Mouse (Mus musculus): ENCODE results near the gene C530025M09Rik. TPM values are rescaled to one million over a fixed set of nuclear protein-coding genes. Genes with fewer than 3 reads are reported as not detected.
A peak's percentile ranks its signal among the peaks of the same experiment; 100 is the strongest.

Gene C530025M09Rik
- total RNA-seq (2014; fragmentation: Nextera tagmentation) (not detected in 2 replicates), total RNA-seq (2017) (not detected in 2 replicates), polyA plus RNA-seq (2012) (not detected in 2 replicates)

DNA sequence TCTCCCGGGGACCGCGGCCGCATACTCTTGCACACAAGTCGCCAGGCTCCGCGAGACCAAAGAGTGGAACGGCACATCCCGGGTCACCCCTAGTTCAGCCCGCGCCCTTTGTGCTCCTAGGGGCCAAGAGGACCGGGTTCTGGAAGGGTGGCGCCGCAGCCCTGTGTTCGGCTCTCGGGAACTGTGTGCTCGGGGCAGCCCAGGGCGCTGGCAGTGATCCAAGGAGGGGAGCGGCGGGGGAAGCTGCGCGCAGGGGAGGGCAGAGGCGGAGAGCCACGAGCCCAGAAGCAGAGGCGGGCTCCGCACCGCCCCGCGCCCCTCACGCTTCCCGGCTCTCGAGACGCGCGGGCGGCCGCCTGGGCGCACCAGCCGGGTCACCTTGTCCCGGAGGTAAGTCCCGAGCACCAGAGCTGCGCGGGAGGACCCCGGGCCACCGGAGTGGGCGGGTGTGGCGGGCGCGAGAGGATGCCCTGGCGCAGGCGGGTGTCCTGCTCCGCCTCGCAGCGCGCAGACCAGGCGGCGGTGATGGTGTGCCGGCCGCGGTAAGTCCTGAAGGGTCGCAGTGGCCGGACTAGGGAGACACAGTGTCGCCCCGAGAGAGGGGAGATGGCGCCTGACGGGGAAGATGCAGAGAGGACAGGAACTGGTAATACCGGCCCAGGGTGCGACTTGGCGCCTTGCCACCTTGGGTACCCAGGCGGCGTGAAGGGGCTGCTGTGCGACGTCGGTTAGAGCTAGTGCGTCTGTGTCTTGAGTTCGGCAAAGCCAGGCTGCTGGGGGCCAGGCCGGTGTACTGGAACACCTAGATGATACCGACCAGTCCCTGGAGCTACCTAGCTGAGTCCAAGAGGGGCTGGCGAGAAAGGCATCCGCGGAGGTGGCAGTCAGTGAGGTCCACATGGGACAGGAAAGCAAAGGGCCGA lies at the start of gene C530025M09Rik:
Gene C530025M09Rik (minus strand): TSS at position 678 of the 923 bp plus-strand sequence.
- no peak for TF ChIP-seq GATA1 (IDR thresholded peaks at IDR 0.05; ENCODE audit: borderline replicate concordance, low read length)
- no peak for TF ChIP-seq CTCF (IDR thresholded peaks at IDR 0.05; ENCODE audit: low read depth, low read length)
- TF ChIP-seq GATA2 (IDR thresholded peaks at IDR 0.05; ENCODE audit: borderline replicate concordance, low read depth, low read length), result no peak
- TF ChIP-seq POLR2AphosphoS5 (IDR thresholded peaks at IDR 0.05; ENCODE audit: insufficient replicate concordance, low read depth, low read length), result no peak
- TF ChIP-seq TAL1 (conservative IDR thresholded peaks at IDR 0.05; ENCODE audit: low read depth, low read length), result no peak
- no peak for DNase-seq (ENCODE audit: low spot score)
- ATAC-seq (ENCODE audit: extremely low read depth, insufficient number of reproducible peaks, low FRiP score, poor library complexity, severe bottlenecking), result no peak
- peak within 1 kb of the TSS; percentile 35; the same call in 1 of the 2 replicates for H3K4me3 ChIP-seq (ENCODE audit: low read depth, low read length)
- no peaks in the 10 kb centered on the region for H3K27me3 ChIP-seq (ENCODE audit: insufficient read depth, low read length)
- H3K9me3 ChIP-seq (replicated peaks), result peaks cover 23% of the 10 kb centered on the region
- H3K4me1 ChIP-seq (ENCODE audit: insufficient read depth, low read depth, low read length), result no peaks in the 10 kb centered on the region
- H3K36me3 ChIP-seq (replicated peaks), result no peaks in the 10 kb centered on the region

DNA sequence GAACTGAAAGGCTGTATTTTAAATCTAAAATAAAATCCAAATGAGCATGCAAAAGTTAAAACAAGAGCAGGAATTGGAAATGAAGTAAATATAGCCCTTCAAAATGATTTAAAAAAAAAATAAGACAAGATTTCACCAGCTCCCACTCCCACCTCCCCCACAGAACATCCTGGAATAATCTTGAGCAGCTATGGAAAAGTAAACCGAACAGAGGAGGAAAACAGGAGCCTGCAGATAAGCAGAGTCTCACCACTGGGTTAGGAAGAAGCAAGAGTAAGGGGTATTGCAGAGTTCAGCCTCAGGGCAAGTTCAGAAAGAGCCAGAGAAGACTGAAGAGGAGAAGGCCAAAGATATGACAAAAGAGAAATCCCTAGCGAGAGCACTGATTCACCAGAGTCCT lies 46.9 kb upstream of the C530025M09Rik start:
- DNase-seq (ENCODE audit: low spot score) (no peak), ATAC-seq (ENCODE audit: extremely low read depth, insufficient number of reproducible peaks, low FRiP score, poor library complexity, severe bottlenecking) (no peak)
- H3K4me3 ChIP-seq (ENCODE audit: low read depth, low read length), result no peak overlapping the region
- H3K9me3 ChIP-seq (replicated peaks), result no peaks in the 10 kb centered on the region; the same call in 1 of the 2 replicates
- no peaks in the 10 kb centered on the region for H3K36me3 ChIP-seq (replicated peaks)
- no peaks in the 10 kb centered on the region for H3K27me3 ChIP-seq (ENCODE audit: insufficient read depth, low read length)
- no peaks in the 10 kb centered on the region for H3K4me1 ChIP-seq (ENCODE audit: insufficient read depth, low read depth, low read length)
- no peak for TF ChIP-seq POLR2AphosphoS5 (IDR thresholded peaks at IDR 0.05; ENCODE audit: insufficient replicate concordance, low read depth, low read length)
- no peak for TF ChIP-seq CTCF (IDR thresholded peaks at IDR 0.05; ENCODE audit: low read depth, low read length)
- no peak for TF ChIP-seq TAL1 (conservative IDR thresholded peaks at IDR 0.05; ENCODE audit: low read depth, low read length)
- no peak for TF ChIP-seq GATA1 (IDR thresholded peaks at IDR 0.05; ENCODE audit: borderline replicate concordance, low read length)
- no peak for TF ChIP-seq GATA2 (IDR thresholded peaks at IDR 0.05; ENCODE audit: borderline replicate concordance, low read depth, low read length)

DNA sequence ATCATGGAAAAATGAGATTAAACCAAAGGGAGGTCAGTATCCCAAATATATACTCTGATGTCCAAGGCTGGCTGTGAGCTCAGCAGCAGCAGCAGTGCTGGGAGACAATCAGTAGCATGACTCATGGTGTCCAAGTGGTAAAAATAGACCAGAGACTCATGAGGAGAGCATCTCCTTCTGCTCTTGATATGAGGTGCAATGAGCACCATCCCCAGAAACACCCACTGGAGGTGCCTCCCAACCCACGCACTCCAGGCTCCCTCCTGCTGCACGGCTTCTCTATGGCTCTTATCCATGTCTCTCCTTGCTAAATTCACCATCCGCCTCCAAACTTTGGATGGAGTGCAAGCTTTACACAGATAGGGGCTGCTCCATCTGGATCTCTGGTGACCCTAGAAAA lies 42.3 kb upstream of the C530025M09Rik start:
- TF ChIP-seq GATA1 (IDR thresholded peaks at IDR 0.05; ENCODE audit: borderline replicate concordance, low read length), result no peak
- no peak for TF ChIP-seq CTCF (IDR thresholded peaks at IDR 0.05; ENCODE audit: low read depth, low read length)
- H3K4me3 ChIP-seq (ENCODE audit: low read depth, low read length), result no peak overlapping the region
- ATAC-seq (ENCODE audit: extremely low read depth, insufficient number of reproducible peaks, low FRiP score, poor library complexity, severe bottlenecking) (no peak), DNase-seq (ENCODE audit: low spot score) (no peak)
- peaks cover 4% of the 10 kb centered on the region for H3K9me3 ChIP-seq (replicated peaks)
- H3K4me1 ChIP-seq (ENCODE audit: insufficient read depth, low read depth, low read length), result no peaks in the 10 kb centered on the region
- no peaks in the 10 kb centered on the region for H3K36me3 ChIP-seq (replicated peaks)
- H3K27me3 ChIP-seq (ENCODE audit: insufficient read depth, low read length), result no peaks in the 10 kb centered on the region

DNA sequence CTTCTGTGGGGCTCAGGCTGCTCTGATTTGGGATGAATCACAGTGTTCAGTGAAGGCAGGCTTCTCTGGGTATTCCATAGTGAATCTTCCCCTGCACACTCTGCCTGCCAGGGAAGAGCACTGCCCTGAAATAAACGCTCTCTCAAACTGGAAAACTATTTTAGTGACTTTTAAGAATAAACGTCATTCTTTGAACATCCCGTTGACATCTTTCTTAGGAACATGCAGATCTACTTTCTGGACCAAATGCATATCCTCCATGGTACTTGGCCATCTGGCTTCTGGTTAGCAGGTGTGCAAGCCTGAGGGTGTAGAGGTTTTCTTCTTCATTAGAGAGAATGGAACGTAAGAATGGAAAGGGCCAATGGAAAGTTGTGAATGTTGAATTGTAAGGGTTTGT lies 41.5 kb upstream of the C530025M09Rik start:
- Histone ChIP-seq H3K4me3 (ENCODE audit: low read depth, low read length) (no peak overlapping the region), H3K9me3 (replicated peaks) (peaks cover 4% of the 10 kb centered on the region), H3K36me3 (replicated peaks) (no peaks in the 10 kb centered on the region), H3K27me3 (ENCODE audit: insufficient read depth, low read length) (no peaks in the 10 kb centered on the region), H3K4me1 (ENCODE audit: insufficient read depth, low read depth, low read length) (no peaks in the 10 kb centered on the region)
- DNase-seq (ENCODE audit: low spot score) (no peak), ATAC-seq (ENCODE audit: extremely low read depth, insufficient number of reproducible peaks, low FRiP score, poor library complexity, severe bottlenecking) (no peak)
- TF ChIP-seq CTCF (IDR thresholded peaks at IDR 0.05; ENCODE audit: low read depth, low read length) (no peak), POLR2AphosphoS5 (IDR thresholded peaks at IDR 0.05; ENCODE audit: insufficient replicate concordance, low read depth, low read length) (no peak), TAL1 (conservative IDR thresholded peaks at IDR 0.05; ENCODE audit: low read depth, low read length) (no peak), GATA2 (IDR thresholded peaks at IDR 0.05; ENCODE audit: borderline replicate concordance, low read depth, low read length) (no peak), GATA1 (IDR thresholded peaks at IDR 0.05; ENCODE audit: borderline replicate concordance, low read length) (no peak)

DNA sequence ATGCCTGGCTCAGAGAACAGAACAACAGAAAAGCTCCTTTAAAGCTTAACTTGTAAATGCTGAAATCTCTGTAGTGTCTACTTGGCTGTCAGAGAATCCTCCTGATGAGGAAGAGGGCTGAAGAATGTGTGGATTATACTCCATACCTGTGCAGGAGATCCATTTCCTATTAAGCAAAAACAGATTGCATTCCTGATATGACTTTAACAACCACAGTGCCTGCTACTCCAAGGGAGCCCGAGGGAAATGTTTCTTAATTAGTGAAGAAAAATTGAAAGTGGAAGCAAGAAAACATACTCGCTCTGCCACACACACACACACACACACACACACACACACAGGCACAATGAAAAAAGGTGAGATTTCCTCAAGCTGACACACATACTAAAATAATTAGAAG lies 39.5 kb upstream of the C530025M09Rik start:
- Histone ChIP-seq H3K4me1 (ENCODE audit: insufficient read depth, low read depth, low read length) (no peaks in the 10 kb centered on the region), H3K9me3 (replicated peaks) (peaks cover 4% of the 10 kb centered on the region), H3K36me3 (replicated peaks) (no peaks in the 10 kb centered on the region), H3K27me3 (ENCODE audit: insufficient read depth, low read length) (no peaks in the 10 kb centered on the region), H3K4me3 (ENCODE audit: low read depth, low read length) (no peak overlapping the region)
- TF ChIP-seq TAL1 (conservative IDR thresholded peaks at IDR 0.05; ENCODE audit: low read depth, low read length), result no peak
- no peak for TF ChIP-seq GATA2 (IDR thresholded peaks at IDR 0.05; ENCODE audit: borderline replicate concordance, low read depth, low read length)
- no peak for TF ChIP-seq POLR2AphosphoS5 (IDR thresholded peaks at IDR 0.05; ENCODE audit: insufficient replicate concordance, low read depth, low read length)
- no peak for TF ChIP-seq GATA1 (IDR thresholded peaks at IDR 0.05; ENCODE audit: borderline replicate concordance, low read length)
- no peak for TF ChIP-seq CTCF (IDR thresholded peaks at IDR 0.05; ENCODE audit: low read depth, low read length)
- no peak for DNase-seq (ENCODE audit: low spot score)
- ATAC-seq (ENCODE audit: extremely low read depth, insufficient number of reproducible peaks, low FRiP score, poor library complexity, severe bottlenecking), result no peak

DNA sequence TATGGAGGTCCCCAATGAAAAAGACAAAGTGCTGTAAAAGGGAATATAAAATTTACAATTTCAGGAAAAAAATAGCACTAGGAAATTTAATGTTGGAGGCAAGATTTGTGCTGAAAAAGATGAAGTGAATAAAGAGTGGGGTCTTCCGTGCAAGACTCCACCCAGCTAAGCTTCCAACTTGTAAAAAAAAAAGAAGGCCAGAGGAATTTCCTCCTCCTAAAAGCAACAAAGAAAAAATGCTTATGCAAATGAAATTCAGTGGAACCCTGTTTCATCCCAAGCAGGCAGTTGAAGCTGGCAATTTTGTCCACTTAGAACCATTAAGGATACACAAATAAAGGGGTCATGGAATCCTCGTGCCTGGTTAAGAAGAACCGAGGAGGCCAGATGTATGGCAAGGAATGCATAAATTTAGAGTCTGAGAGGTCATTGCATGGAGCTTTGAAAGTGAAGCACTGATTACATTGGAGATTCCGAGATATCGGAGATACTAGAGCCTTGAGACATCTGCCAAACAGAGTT lies 35.0 kb upstream of the C530025M09Rik start:
- Histone ChIP-seq H3K9me3 (replicated peaks) (peaks cover 7% of the 10 kb centered on the region), H3K36me3 (replicated peaks) (no peaks in the 10 kb centered on the region), H3K4me3 (ENCODE audit: low read depth, low read length) (no peak overlapping the region), H3K27me3 (ENCODE audit: insufficient read depth, low read length) (no peaks in the 10 kb centered on the region), H3K4me1 (ENCODE audit: insufficient read depth, low read depth, low read length) (no peaks in the 10 kb centered on the region)
- no peak for TF ChIP-seq TAL1 (conservative IDR thresholded peaks at IDR 0.05; ENCODE audit: low read depth, low read length)
- TF ChIP-seq GATA2 (IDR thresholded peaks at IDR 0.05; ENCODE audit: borderline replicate concordance, low read depth, low read length), result no peak
- no peak for TF ChIP-seq GATA1 (IDR thresholded peaks at IDR 0.05; ENCODE audit: borderline replicate concordance, low read length)
- TF ChIP-seq POLR2AphosphoS5 (IDR thresholded peaks at IDR 0.05; ENCODE audit: insufficient replicate concordance, low read depth, low read length), result no peak
- no peak for TF ChIP-seq CTCF (IDR thresholded peaks at IDR 0.05; ENCODE audit: low read depth, low read length)
- ATAC-seq (ENCODE audit: extremely low read depth, insufficient number of reproducible peaks, low FRiP score, poor library complexity, severe bottlenecking) (no peak), DNase-seq (ENCODE audit: low spot score) (no peak)

Data from G1E (cell line).